Mouse (Mus musculus) hindbrain, embryonic 11.5 days (tissue): ENCODE results near the gene Rnf167. TPM values are rescaled to one million over a fixed set of nuclear protein-coding genes. Genes with fewer than 3 reads are reported as not detected.

Source experiments
- ATAC-seq: fragments of 200-750 bp; cut with Nextera tagmentation; 2 replicates; pipeline ENCODE4 v1.8.0; 2017; ENCODE audit warnings: mild to moderate bottlenecking, moderate TSS enrichment, moderate library complexity; ENCODE audit not compliant: low FRiP score
- DNase-seq: peaks from one replicate; pipeline ENCODE4 v3.0.0-alpha.2; 2015; ENCODE audit warnings: low spot score
- H3K27ac ChIP-seq: fragments of 300-500 bp; sonication (generic); 2 replicates; pipeline ENCODE4 v1.5.1; 2014; ENCODE audit warnings: mild to moderate bottlenecking, low read depth, low read length
- H3K27me3 ChIP-seq: fragments of 300-500 bp; sonication (generic); 2 replicates; pipeline ENCODE4 v1.6.1; 2014; ENCODE audit warnings: mild to moderate bottlenecking, low read length, moderate library complexity, mixed read lengths; ENCODE audit not compliant: control insufficient read depth, insufficient read depth
- H3K36me3 ChIP-seq: fragments of 300-500 bp; sonication (generic); 2 replicates; pipeline ENCODE4 v1.6.1; 2014; ENCODE audit warnings: mild to moderate bottlenecking, low read length, moderate library complexity, mixed read lengths; ENCODE audit not compliant: control insufficient read depth, insufficient read depth
- H3K4me1 ChIP-seq: fragments of 300-500 bp; sonication (generic); replicated peaks from 2 replicates; pipeline ENCODE4 v1.6.1; 2014; ENCODE audit warnings: low read length, mixed read lengths; ENCODE audit not compliant: control insufficient read depth, insufficient read depth
- H3K4me2 ChIP-seq: fragments of 300-500 bp; sonication (generic); replicated peaks from 2 replicates; pipeline ENCODE4 v1.6.1; 2014; ENCODE audit warnings: mild to moderate bottlenecking, low read depth, low read length
- H3K4me3 ChIP-seq: fragments of 300-500 bp; sonication (generic); 2 replicates; pipeline ENCODE4 v1.5.1; 2014; ENCODE audit warnings: low read depth, low read length
- H3K9ac ChIP-seq: fragments of 300-500 bp; sonication (generic); 2 replicates; pipeline ENCODE4 v1.6.1; 2014; ENCODE audit warnings: low read depth, low read length
- H3K9me3 ChIP-seq: fragments of 300-500 bp; sonication (generic); 2 replicates; pipeline ENCODE4 v1.6.1; 2016; ENCODE audit warnings: low read length; ENCODE audit not compliant: control insufficient read depth
- WGBS: fragments of 180-500 bp; shearing (Covaris S2); extraction: QIAGEN DNeasy Blood & Tissue Kit; methylation state at CpG from one replicate; pipeline ENCODE4 v1.1.7; 2014; 5-methylcytosine and 5-hydroxymethylcytosine counted together
- polyA plus RNA-seq: library from polyadenylated mRNA; unstranded; fragments of >200 nt; fragmentation: Nextera tagmentation; extraction: Ambion mirVana; gene quantifications from 2 replicates; pipeline ENCODE4 v1.2.1, GENCODE M21; 2014

Gene Rnf167
- polyA plus RNA-seq, 1 experiment from 2014 or later, result 94.3 TPM

DNA sequence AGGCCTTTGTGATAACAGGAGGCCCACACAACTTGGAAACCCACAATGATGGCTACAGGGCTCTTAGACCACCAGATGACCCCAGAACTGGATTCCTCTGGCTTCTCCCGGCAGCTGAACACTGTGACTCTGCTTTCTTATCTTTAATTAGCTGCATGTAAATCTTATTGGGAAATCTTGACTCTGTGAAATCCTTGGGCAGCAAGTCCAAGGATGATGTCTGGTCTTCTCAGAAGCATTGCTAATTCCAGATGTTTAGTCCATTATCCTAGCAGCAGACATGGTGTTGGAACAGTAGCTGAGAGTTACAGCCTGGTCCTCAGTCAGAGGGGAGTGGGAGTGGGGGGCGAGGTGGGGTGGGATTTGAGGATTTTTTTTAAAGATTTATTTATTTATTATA, 18.6 kb upstream of the Rnf167 start:
- Histone ChIP-seq H3K27me3 (no peaks in the 10 kb centered on the region), H3K4me1 (no peaks in the 10 kb centered on the region), H3K9ac (no peak overlapping the region), H3K4me2 (no peak overlapping the region), H3K27ac (no peak overlapping the region), H3K9me3 (no peaks in the 10 kb centered on the region), H3K36me3 (no peaks in the 10 kb centered on the region), H3K4me3 (no peak overlapping the region)
- 77% methylated on average over 2 of the region's 2 CpGs for WGBS
- ATAC-seq (no peak), DNase-seq (no peak)

DNA sequence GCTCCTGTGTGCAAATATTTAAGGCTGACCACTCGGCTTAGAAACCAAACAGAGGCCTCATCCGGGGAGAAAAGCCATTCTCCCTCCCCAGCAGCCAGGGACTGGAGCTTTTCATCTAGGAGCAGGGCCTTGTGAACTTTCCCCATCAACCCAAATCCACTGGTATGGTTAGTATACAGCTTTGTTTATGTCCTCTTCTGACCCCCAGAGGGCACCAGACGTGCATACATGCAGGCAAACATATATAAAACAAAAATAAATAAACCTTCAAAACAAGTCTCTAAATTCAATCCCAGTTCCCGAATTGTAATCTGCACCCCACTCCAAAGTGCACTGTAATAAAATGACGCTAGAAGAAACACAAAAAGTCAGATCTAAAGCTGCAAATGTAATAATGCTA, 17.5 kb upstream of the Rnf167 start:
- Histone ChIP-seq H3K36me3 (no peaks in the 10 kb centered on the region), H3K27ac (no peak overlapping the region), H3K9me3 (no peaks in the 10 kb centered on the region), H3K4me1 (no peaks in the 10 kb centered on the region), H3K27me3 (no peaks in the 10 kb centered on the region), H3K4me3 (no peak overlapping the region), H3K4me2 (no peak overlapping the region), H3K9ac (no peak overlapping the region)
- ATAC-seq, result no peak
- no peak for DNase-seq
- WGBS, result 63% methylated on average over 5 of the region's 5 CpGs

DNA sequence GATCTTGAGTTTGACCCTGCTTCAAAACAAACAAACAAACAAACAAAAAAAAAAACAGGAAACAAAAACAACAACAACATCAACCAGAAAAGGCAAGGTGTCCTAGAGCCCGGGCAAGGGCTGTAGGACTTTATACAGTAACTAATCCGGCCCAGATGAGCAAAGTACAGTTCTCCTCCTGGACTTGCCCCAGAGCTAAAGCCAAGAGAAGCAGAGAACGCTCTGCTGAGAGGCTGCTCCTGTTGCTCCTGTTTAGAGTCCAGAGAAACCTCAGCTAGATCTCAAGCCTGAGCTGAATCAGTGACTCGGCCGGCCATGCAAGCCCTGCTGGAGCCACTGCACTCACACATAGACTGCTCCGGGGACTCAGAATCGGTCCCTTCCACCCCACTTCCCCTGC, 16.9 kb upstream of the Rnf167 start:
- Histone ChIP-seq H3K9me3 (no peaks in the 10 kb centered on the region), H3K27ac (no peak overlapping the region), H3K4me1 (no peaks in the 10 kb centered on the region), H3K9ac (no peak overlapping the region), H3K36me3 (no peaks in the 10 kb centered on the region), H3K27me3 (no peaks in the 10 kb centered on the region), H3K4me2 (no peak overlapping the region), H3K4me3 (no peak overlapping the region)
- DNase-seq (no peak), ATAC-seq (no peak)
- 74% methylated on average over 7 of the region's 7 CpGs for WGBS

DNA sequence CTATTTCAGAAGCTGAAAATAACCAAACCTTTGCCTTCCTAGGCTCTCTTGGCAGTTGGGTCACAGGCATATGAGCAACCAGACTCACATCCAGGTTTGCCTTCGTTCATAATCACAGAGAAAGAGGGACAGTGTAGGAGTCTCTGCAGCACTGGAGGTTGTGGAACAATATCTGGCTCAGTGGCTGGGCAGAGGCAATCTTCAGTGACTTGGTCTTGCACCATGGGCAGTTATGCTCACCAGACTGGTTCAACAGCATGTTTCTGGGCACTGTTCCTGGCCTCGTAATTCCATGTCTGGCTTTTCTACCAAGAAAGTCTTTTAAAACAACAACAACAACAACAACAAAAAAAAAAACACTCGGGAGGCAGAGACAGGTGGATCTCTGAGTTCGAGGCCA, 11.4 kb upstream of the Rnf167 start:
- no peaks in the 10 kb centered on the region for H3K9me3 ChIP-seq
- H3K4me2 ChIP-seq, result no peak overlapping the region
- ATAC-seq (no peak), DNase-seq (no peak)
- no peaks in the 10 kb centered on the region for H3K27me3 ChIP-seq
- WGBS, result 80% methylated on average over 4 of the region's 4 CpGs
- no peaks in the 10 kb centered on the region for H3K4me1 ChIP-seq
- H3K27ac ChIP-seq, result no peak overlapping the region
- no peak overlapping the region for H3K9ac ChIP-seq
- H3K36me3 ChIP-seq, result no peaks in the 10 kb centered on the region
- H3K4me3 ChIP-seq, result no peak overlapping the region

DNA sequence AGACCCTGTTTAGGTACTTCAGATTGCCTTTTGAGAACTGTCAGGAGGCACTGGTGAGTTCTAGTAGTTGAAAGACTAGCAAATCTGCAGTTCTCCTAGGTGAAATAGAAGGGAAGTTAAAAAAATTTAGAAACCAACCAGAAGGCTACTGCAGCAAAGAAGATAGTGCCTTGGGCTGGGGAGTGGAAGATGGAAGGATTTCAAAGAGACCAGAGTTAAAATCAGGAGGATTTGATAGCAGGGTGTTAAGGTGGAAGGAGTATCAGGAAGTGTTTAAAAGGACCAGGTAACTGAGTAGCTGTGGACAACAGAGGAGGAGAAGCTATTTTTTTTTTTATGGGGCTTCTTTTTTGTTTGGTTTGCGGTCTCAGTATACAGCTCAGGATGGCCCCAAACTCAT, 9.3 kb upstream of the Rnf167 start:
- H3K4me1 ChIP-seq, result no peaks in the 10 kb centered on the region
- no peaks in the 10 kb centered on the region for H3K9me3 ChIP-seq
- H3K27me3 ChIP-seq, result no peaks in the 10 kb centered on the region
- no peak overlapping the region for H3K4me3 ChIP-seq
- 93% methylated on average over 1 of the region's 1 CpGs for WGBS
- DNase-seq (no peak), ATAC-seq (no peak)
- H3K27ac ChIP-seq, result no peak overlapping the region
- no peak overlapping the region for H3K9ac ChIP-seq
- no peaks in the 10 kb centered on the region for H3K36me3 ChIP-seq
- no peak overlapping the region for H3K4me2 ChIP-seq

DNA sequence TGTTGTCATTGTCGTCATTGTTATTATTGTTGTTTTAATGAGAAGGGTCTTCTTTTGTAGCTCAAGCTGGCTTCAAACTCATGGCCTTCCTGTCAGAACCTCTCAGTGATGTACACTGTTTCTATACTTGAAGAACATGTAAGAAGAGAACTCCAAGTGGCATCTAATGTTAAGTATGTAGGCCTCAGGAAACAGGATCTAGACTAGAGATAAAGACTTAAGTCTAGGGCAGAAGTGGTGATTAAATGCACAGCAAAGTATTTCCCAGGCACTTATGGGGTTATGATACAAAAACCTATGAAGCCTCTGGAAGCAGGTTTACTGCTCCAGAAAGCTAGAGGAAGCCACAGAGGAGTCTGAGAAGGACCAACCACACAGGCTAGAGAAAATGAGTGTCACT, 8.7 kb upstream of the Rnf167 start:
- no peak for ATAC-seq
- DNase-seq, result no peak
- Histone ChIP-seq H3K9me3 (no peaks in the 10 kb centered on the region), H3K4me2 (no peak overlapping the region), H3K9ac (no peak overlapping the region), H3K4me1 (no peaks in the 10 kb centered on the region), H3K4me3 (no peak overlapping the region), H3K27ac (no peak overlapping the region), H3K36me3 (no peaks in the 10 kb centered on the region), H3K27me3 (no peaks in the 10 kb centered on the region)
- 89% methylated on average over 1 of the region's 1 CpGs for WGBS

DNA sequence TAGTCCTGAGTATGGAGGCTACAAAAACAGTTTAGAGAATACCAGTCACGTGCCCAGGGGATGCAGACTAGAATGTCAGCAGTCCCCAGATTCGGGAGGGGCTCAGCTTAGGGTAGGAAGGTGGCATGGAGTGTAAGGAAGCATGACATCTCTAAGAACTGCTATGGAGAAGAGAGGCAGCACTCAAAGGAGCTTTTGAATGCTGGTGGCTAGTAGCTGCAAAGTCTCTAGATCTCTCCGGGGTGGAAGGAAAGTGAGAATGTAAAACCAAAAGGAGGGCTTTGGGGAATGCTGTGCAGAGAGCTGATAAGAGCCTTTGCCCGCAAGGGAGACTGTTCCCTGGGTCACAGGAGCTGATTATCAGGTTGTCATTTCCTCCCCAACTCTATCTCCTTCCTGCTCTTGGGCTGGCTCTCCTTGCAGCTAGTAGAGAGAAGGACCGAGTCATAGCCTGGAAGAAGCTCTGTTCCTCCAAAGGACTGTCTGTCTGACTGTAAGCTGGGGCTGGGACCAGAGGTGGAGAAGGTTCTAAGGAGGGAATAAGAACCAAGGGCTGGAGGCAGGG, 8.2 kb upstream of the Rnf167 start, which contains the start of gene Gp1ba:
Gene Gp1ba (plus strand): TSS at position 409 of the 565 bp plus-strand sequence.
- Histone ChIP-seq H3K4me3 (no peak within 1 kb of the TSS), H3K9ac (no peak within 1 kb of the TSS), H3K27me3 (no peaks in the 10 kb centered on the region), H3K27ac (no peak within 1 kb of the TSS), H3K4me1 (no peaks in the 10 kb centered on the region), H3K36me3 (no peaks in the 10 kb centered on the region), H3K4me2 (no peak within 1 kb of the TSS), H3K9me3 (no peaks in the 10 kb centered on the region)
- ATAC-seq, result no peak
- WGBS, result 51% methylated on average over 5 of the region's 5 CpGs
- no peak for DNase-seq

DNA sequence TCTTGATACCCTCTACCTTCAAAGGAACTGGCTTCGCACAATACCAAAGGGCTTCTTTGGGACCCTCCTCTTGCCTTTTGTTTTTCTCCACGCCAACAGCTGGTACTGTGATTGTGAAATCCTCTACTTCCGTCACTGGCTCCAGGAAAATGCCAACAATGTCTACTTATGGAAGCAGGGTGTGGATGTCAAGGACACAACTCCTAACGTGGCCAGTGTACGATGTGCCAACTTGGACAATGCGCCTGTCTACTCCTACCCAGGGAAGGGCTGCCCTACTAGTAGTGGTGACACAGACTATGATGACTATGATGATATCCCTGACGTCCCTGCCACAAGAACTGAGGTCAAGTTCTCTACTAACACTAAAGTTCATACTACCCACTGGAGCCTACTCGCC, 7.1 kb upstream of the Rnf167 start:
- 85% methylated on average over 8 of the region's 8 CpGs for WGBS
- H3K9ac ChIP-seq, result no peak overlapping the region
- H3K9me3 ChIP-seq, result no peaks in the 10 kb centered on the region
- no peak overlapping the region for H3K4me2 ChIP-seq
- no peaks in the 10 kb centered on the region for H3K27me3 ChIP-seq
- H3K4me1 ChIP-seq, result no peaks in the 10 kb centered on the region
- H3K27ac ChIP-seq, result no peak overlapping the region
- H3K4me3 ChIP-seq, result no peak overlapping the region
- no peaks in the 10 kb centered on the region for H3K36me3 ChIP-seq
- ATAC-seq, result no peak
- DNase-seq, result no peak

DNA sequence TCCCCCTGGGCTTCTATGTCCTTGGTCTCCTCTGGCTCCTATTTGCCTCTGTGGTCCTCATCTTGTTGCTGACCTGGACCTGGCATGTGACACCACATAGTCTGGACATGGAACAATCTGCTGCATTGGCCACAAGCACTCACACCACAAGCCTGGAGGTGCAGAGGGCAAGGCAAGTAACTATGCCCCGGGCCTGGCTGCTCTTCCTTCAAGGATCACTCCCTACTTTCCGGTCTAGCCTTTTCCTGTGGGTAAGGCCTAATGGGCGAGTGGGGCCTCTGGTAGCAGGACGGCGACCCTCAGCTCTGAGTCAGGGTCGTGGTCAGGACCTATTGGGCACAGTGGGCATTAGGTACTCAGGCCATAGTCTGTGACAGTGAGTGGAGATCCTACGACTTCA, 5.8 kb upstream of the Rnf167 start:
- Histone ChIP-seq H3K4me2 (no peak overlapping the region), H3K4me3 (no peak overlapping the region), H3K9ac (no peak overlapping the region), H3K27ac (no peak overlapping the region), H3K9me3 (no peaks in the 10 kb centered on the region), H3K36me3 (no peaks in the 10 kb centered on the region), H3K27me3 (no peaks in the 10 kb centered on the region), H3K4me1 (peaks cover 5% of the 10 kb centered on the region; the same call in 1 of the 2 replicates)
- 83% methylated on average over 7 of the region's 7 CpGs for WGBS
- DNase-seq (no peak), ATAC-seq (no peak)
